Mouse (Mus musculus) midbrain, embryonic 15.5 days (tissue): ENCODE measurements at regions not wholly inside any gene's neighbourhood (a gene's known extent, or its start where the extent isn't known, plus 50 kb on each side); places are given as distances from the start of the nearest gene placed in this dataset.

Experiments
- ATAC-seq: fragments of 200-750 bp; cut with Nextera tagmentation; replicated peaks from 2 replicates; pipeline ENCODE4 v1.8.0; 2017; ENCODE audit warnings: moderate TSS enrichment
- H3K27ac ChIP-seq: fragments of 300-500 bp; sonication (generic); 2 replicates; pipeline ENCODE4 v1.5.1; 2015; ENCODE audit warnings: mild to moderate bottlenecking, inconsistent platforms
- H3K27me3 ChIP-seq: fragments of 300-500 bp; sonication (generic); replicated peaks from 2 replicates; pipeline ENCODE4 v1.6.1; 2015; ENCODE audit warnings: inconsistent platforms
- H3K36me3 ChIP-seq: fragments of 300-500 bp; sonication (generic); replicated peaks from 2 replicates; pipeline ENCODE4 v1.6.1; 2015; ENCODE audit warnings: inconsistent platforms
- H3K4me1 ChIP-seq: fragments of 300-500 bp; sonication (generic); 2 replicates; pipeline ENCODE4 v1.6.1; 2015; ENCODE audit warnings: inconsistent platforms
- H3K4me2 ChIP-seq: fragments of 300-500 bp; sonication (generic); 2 replicates; pipeline ENCODE4 v1.6.1; 2015; ENCODE audit warnings: inconsistent platforms, mild to moderate bottlenecking, moderate library complexity
- H3K4me3 ChIP-seq: fragments of 300-500 bp; sonication (generic); 2 replicates; pipeline ENCODE4 v1.5.1; 2015; ENCODE audit warnings: mild to moderate bottlenecking, inconsistent platforms
- H3K9ac ChIP-seq: fragments of 300-500 bp; sonication (generic); 2 replicates; pipeline ENCODE4 v1.6.1; 2015; ENCODE audit warnings: mild to moderate bottlenecking, inconsistent platforms
- H3K9me3 ChIP-seq: fragments of 300-500 bp; sonication (generic); 2 replicates; pipeline ENCODE4 v1.6.1; 2016; ENCODE audit warnings: inconsistent platforms
- WGBS: fragments of 180-500 bp; shearing (Covaris S2); methylation state at CpG from one replicate; pipeline ENCODE4 v1.1.7; 2015; ENCODE audit warnings: mixed read lengths; 5-methylcytosine and 5-hydroxymethylcytosine counted together

DNA sequence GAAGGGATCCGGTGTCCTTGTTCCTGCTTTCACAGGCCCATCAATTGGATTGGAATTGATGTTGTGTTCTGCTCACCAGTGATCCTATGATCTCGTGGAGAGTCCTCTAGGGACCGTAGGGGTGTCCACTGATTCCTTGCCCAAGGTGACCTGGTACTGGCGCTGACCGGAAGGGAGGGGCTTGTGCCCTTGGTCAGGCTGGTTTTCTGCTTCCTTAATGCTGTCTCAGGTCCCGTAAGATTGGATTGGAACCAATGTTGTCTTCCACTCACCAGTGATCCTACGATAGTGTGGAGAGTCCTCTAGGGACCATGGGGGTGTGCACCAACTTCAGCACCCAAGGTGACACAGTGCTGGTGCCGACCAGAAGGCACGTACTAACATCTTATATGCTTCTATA, 324.9 kb upstream of the Ptchd4 start:
- H3K4me2 ChIP-seq: no peak overlapping the region
- no peak for ATAC-seq
- no peaks in the 10 kb centered on the region for H3K9me3 ChIP-seq
- no peak overlapping the region for H3K4me3 ChIP-seq
- WGBS: 86% methylated on average over 9 of the region's 9 CpGs
- no peak overlapping the region for H3K9ac ChIP-seq
- H3K27me3 ChIP-seq: no peaks in the 10 kb centered on the region
- no peaks in the 10 kb centered on the region for H3K4me1 ChIP-seq
- H3K27ac ChIP-seq: no peak overlapping the region
- H3K36me3 ChIP-seq: no peaks in the 10 kb centered on the region

DNA sequence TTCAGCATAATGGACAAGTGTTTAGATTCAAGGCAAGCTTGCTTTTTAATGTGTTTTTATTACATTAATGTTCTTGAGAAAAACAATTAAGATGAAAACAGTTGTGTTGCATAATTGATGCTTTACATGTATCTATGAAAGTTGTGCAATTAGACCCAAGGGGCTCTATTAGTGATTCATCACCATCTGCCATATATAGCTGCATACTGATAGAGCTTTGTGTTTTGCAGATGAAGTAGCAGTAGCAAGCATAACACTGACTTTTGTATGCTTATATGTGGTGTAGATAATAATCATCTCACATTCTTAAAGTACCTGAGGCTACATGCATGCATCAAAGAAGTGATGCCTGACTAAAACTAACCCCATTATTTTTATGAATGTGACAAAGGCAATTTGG, 307.3 kb upstream of the Ptchd4 start:
- H3K9ac ChIP-seq: no peak overlapping the region
- no peaks in the 10 kb centered on the region for H3K36me3 ChIP-seq
- peak; percentile 78 for ATAC-seq
- H3K4me3 ChIP-seq: no peak overlapping the region
- no peak overlapping the region for H3K27ac ChIP-seq
- H3K27me3 ChIP-seq: no peaks in the 10 kb centered on the region
- H3K4me1 ChIP-seq: no peaks in the 10 kb centered on the region
- H3K4me2 ChIP-seq: no peak overlapping the region
- no peaks in the 10 kb centered on the region for H3K9me3 ChIP-seq

GRCm38 (mm10) chr17:42024295-42024694, 291.5 kb upstream of the Ptchd4 start:
- no peaks in the 10 kb centered on the region for H3K27me3 ChIP-seq
- no peaks in the 10 kb centered on the region for H3K9me3 ChIP-seq
- WGBS: 90% methylated on average over 2 of the region's 2 CpGs
- H3K4me2 ChIP-seq: no peak overlapping the region
- H3K4me1 ChIP-seq: no peaks in the 10 kb centered on the region
- no peak overlapping the region for H3K27ac ChIP-seq
- H3K9ac ChIP-seq: no peak overlapping the region
- ATAC-seq: no peak
- no peaks in the 10 kb centered on the region for H3K36me3 ChIP-seq
- no peak overlapping the region for H3K4me3 ChIP-seq

GRCm38 (mm10) chr17:42027253-42027652, 288.5 kb upstream of the Ptchd4 start:
- no peak overlapping the region for H3K4me2 ChIP-seq
- no peak overlapping the region for H3K27ac ChIP-seq
- no peak overlapping the region for H3K9ac ChIP-seq
- H3K36me3 ChIP-seq: no peaks in the 10 kb centered on the region
- H3K4me1 ChIP-seq: no peaks in the 10 kb centered on the region
- ATAC-seq: no peak
- H3K9me3 ChIP-seq: no peaks in the 10 kb centered on the region
- no peak overlapping the region for H3K4me3 ChIP-seq
- no peaks in the 10 kb centered on the region for H3K27me3 ChIP-seq

DNA sequence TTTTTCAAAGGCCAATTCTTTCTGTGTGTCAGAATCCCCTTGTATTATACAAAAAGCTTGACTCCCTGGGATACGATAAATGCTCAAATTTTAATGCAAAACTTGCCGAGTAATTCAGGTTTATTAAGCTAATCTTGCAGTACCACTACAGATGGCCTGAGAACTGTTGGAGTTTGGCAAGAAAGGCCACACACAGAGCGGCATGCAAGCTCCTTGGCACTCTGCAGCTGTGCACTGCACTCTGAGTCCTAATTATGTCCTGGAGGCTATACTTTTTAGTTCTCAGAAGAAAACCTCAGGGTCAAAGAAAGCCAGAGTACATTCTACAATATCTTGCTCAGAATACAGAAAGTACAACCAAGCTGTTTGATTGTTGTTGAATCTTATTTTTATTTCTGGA, 286.3 kb upstream of the Ptchd4 start:
- Histone ChIP-seq H3K9me3 (no peaks in the 10 kb centered on the region), H3K27ac (no peak overlapping the region), H3K36me3 (no peaks in the 10 kb centered on the region), H3K27me3 (no peaks in the 10 kb centered on the region), H3K4me1 (no peaks in the 10 kb centered on the region), H3K9ac (no peak overlapping the region), H3K4me3 (no peak overlapping the region), H3K4me2 (no peak overlapping the region)
- ATAC-seq: no peak
- WGBS: 54% methylated on average over 3 of the region's 3 CpGs

DNA sequence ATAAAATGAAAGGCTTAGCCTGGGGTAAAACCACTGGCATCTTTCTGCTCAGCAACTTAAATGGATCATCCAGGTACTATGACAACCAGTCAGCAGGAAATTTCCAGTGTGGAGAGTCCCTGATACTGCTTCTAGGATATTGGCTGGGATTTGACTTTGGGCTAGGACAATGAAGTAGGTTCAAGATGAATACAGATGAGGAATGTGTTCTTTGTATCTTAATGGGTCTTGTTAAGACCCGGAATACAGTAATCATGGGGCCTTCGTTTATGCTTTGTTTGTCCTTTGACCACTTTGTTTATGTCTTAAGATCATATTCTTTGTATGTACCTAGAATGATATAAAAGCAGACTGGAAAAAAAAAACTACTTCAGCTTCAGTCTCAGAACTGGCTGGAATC, 278.7 kb upstream of the Ptchd4 start:
- Histone ChIP-seq H3K4me2 (no peak overlapping the region), H3K9ac (no peak overlapping the region), H3K36me3 (no peaks in the 10 kb centered on the region), H3K27ac (no peak overlapping the region), H3K9me3 (no peaks in the 10 kb centered on the region), H3K4me3 (no peak overlapping the region), H3K4me1 (no peaks in the 10 kb centered on the region), H3K27me3 (no peaks in the 10 kb centered on the region)
- 90% methylated on average over 2 of the region's 2 CpGs for WGBS
- ATAC-seq: no peak

GRCm38 (mm10) chr17:42049779-42050515, 265.8 kb upstream of the Ptchd4 start:
- no peak overlapping the region for H3K9ac ChIP-seq
- no peak overlapping the region for H3K4me3 ChIP-seq
- H3K36me3 ChIP-seq: no peaks in the 10 kb centered on the region
- H3K27me3 ChIP-seq: no peaks in the 10 kb centered on the region
- no peaks in the 10 kb centered on the region for H3K9me3 ChIP-seq
- no peaks in the 10 kb centered on the region for H3K4me1 ChIP-seq
- H3K27ac ChIP-seq: no peak overlapping the region
- whole genome bisulfite sequencing: 87% methylated on average over 5 of the region's 5 CpGs
- H3K4me2 ChIP-seq: no peak overlapping the region
- ATAC-seq: 0 out of 2 replicates have a peak, but pooled peaks have one; percentile 30

DNA sequence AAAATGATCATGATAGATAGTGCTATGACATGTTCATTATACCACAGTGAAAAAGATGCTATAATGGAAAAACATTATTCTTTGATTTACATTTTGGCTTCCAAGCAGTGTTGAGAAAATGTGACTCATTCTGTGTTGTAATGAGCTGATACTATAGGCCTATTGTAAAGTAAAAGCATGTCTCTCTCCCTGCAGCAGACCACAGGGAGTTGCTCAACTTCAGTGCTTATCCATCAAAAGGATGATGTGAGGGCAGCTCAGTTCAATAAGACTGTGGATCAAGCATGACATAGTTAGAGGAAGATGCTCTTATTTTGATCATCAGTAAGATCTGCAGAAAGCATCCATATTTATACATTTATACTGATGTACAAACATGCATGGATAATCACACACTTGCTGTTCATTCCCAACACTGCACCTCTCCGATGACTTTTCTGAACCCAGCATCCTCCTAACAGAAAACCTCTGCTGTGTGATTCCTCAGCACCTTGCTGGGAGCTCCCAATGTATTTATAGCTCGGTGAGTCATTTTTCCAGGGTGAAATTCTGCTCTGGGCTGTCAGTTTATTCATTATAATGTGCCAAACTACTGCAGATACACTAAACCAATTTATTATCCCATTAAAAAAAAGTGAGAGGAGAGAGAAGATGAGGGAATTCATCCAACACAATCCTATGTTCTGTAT, 224.8 kb upstream of the Ptchd4 start:
- no peak overlapping the region for H3K4me2 ChIP-seq
- H3K4me1 ChIP-seq: no peaks in the 10 kb centered on the region; the same call in 1 of the 2 replicates
- H3K9ac ChIP-seq: no peak overlapping the region
- no peaks in the 10 kb centered on the region for H3K9me3 ChIP-seq
- no peaks in the 10 kb centered on the region for H3K27me3 ChIP-seq
- ATAC-seq: peak; percentile 72; the same call in 1 of the 2 replicates
- H3K36me3 ChIP-seq: no peaks in the 10 kb centered on the region
- 67% methylated on average over 2 of the region's 2 CpGs for WGBS
- no peak overlapping the region for H3K4me3 ChIP-seq
- H3K27ac ChIP-seq: no peak overlapping the region

- no peaks in the 10 kb centered on the region for H3K4me1 ChIP-seq
- no peak for ATAC-seq
- no peak overlapping the region for H3K4me3 ChIP-seq
- no peaks in the 10 kb centered on the region for H3K27me3 ChIP-seq
- H3K27ac ChIP-seq: no peak overlapping the region
- WGBS: 74% methylated on average over 1 of the region's 1 CpGs
- no peak overlapping the region for H3K9ac ChIP-seq
- no peaks in the 10 kb centered on the region for H3K9me3 ChIP-seq
- H3K36me3 ChIP-seq: no peaks in the 10 kb centered on the region
- H3K4me2 ChIP-seq: no peak overlapping the region
Measured at GRCm38 (mm10) chr17:42113684-42114083, 202.1 kb upstream of the Ptchd4 start.

- no peak overlapping the region for H3K4me2 ChIP-seq
- no peaks in the 10 kb centered on the region for H3K4me1 ChIP-seq
- H3K27ac ChIP-seq: no peak overlapping the region
- WGBS: 95% methylated on average over 1 of the region's 1 CpGs
- H3K9me3 ChIP-seq: no peaks in the 10 kb centered on the region
- H3K27me3 ChIP-seq: no peaks in the 10 kb centered on the region
- ATAC-seq: no peak
- no peaks in the 10 kb centered on the region for H3K36me3 ChIP-seq
- no peak overlapping the region for H3K9ac ChIP-seq
- no peak overlapping the region for H3K4me3 ChIP-seq
Measured at GRCm38 (mm10) chr17:42120759-42121158, 195.0 kb upstream of the Ptchd4 start.

GRCm38 (mm10) chr17:42126488-42127237, 189.1 kb upstream of the Ptchd4 start:
- no peak overlapping the region for H3K4me3 ChIP-seq
- H3K9me3 ChIP-seq: no peaks in the 10 kb centered on the region
- no peak overlapping the region for H3K27ac ChIP-seq
- H3K4me1 ChIP-seq: no peaks in the 10 kb centered on the region
- H3K4me2 ChIP-seq: no peak overlapping the region
- WGBS: 65% methylated on average over 9 of the region's 9 CpGs
- ATAC-seq: peak; percentile 87
- H3K9ac ChIP-seq: no peak overlapping the region
- H3K36me3 ChIP-seq: no peaks in the 10 kb centered on the region
- H3K27me3 ChIP-seq: no peaks in the 10 kb centered on the region

GRCm38 (mm10) chr17:42169391-42170018, 146.2 kb upstream of the Ptchd4 start:
- no peak overlapping the region for H3K4me2 ChIP-seq
- no peaks in the 10 kb centered on the region for H3K9me3 ChIP-seq
- WGBS: 95% methylated on average over 1 of the region's 1 CpGs
- H3K27me3 ChIP-seq: no peaks in the 10 kb centered on the region
- H3K4me3 ChIP-seq: no peak overlapping the region
- H3K27ac ChIP-seq: no peak overlapping the region
- H3K9ac ChIP-seq: no peak overlapping the region
- no peaks in the 10 kb centered on the region for H3K36me3 ChIP-seq
- no peaks in the 10 kb centered on the region for H3K4me1 ChIP-seq
- no peak for ATAC-seq
